8 mouse cellular contexts compared by ENCODE assay signal in the genomic region with DNA sequence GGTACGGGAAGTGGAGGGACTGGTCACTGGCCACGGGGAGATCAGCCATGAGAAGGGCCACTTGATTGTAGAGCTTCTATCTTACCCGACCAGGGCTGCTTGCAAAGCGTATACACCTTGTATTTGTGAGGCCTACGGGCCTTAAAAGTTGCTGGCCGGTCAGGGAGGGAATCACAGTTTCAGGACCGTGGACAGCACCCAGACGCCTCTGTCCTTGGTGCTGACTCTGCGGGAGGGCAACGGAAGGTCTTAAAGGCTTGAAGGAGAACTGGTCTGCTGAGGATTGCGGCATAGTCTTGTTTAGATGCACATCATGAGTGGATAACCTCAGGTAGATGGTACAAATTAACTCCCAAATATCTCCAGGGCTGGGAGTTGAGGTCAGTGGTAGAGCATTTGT. TPM values are rescaled to one million over a fixed set of nuclear protein-coding genes. Genes with fewer than 3 reads are reported as not detected.
DNase-seq lines count a peak whose midpoint lies in the region; ATAC-seq and TF ChIP-seq lines count a peak whose summit lies in the region.

No protein-coding gene starts in this region.

- no peak overlapping the region for H3K4me3 ChIP-seq in heart, adult 2 months
- H3K4me3 ChIP-seq in heart, embryonic 12.5 days, result no peak overlapping the region

- no peak overlapping the region for H3K4me2 ChIP-seq in heart, embryonic 12.5 days

- TF ChIP-seq EP300 in heart, adult 2 months (IDR thresholded peaks at IDR 0.05; ENCODE audit: insufficient read depth, low read depth, low read length), result peak; percentile 84; the same call in 1 of the 2 replicates

- TF ChIP-seq CTCF in heart, adult 2 months (IDR thresholded peaks at IDR 0.05), result no peak

- no peaks in the 10 kb centered on the region for H3K79me2 ChIP-seq in heart, adult 2 months (replicated peaks; ENCODE audit: control insufficient read depth, insufficient read depth, low read length)

- peaks cover 2% of the 10 kb centered on the region; the same call in 1 of the 2 replicates for H3K27me3 ChIP-seq in heart, adult 2 months (ENCODE audit: control insufficient read depth, insufficient read depth, low read length)
- peaks cover 43% of the 10 kb centered on the region for H3K27me3 ChIP-seq in heart, embryonic 12.5 days (replicated peaks)

- H3K27ac ChIP-seq in heart, adult 2 months, result no peak overlapping the region
- H3K27ac ChIP-seq in heart, embryonic 12.5 days (ENCODE audit: poor library complexity, severe bottlenecking), result no peak overlapping the region

- 15% methylated on average over 11 of the region's 11 CpGs for WGBS in heart, adult 2 months
- 17% methylated on average over 11 of the region's 11 CpGs for WGBS in heart, embryonic 12.5 days

- no peak overlapping the region for H3K9ac ChIP-seq in heart, adult 2 months (ENCODE audit: low read depth, low read length)
- no peak overlapping the region for H3K9ac ChIP-seq in heart, embryonic 12.5 days

- intact Hi-C loops in heart, adult 2 months (cut with DNase I), result no loop called here

- TF ChIP-seq POLR2A in heart, adult 2 months (IDR thresholded peaks at IDR 0.05; ENCODE audit: insufficient read depth, low read depth, low read length), result no peak

- peak; percentile 57 to 87 for DNase-seq in heart, adult 2 months
- peak; percentile 68 for DNase-seq in 3T3-L1 (ENCODE audit: low read depth, low spot score)
- DNase-seq in adrenal gland, postnatal 14 days, result peak; percentile 85
- DNase-seq in heart, postnatal 4 days, result peak; percentile 87
- DNase-seq in mesoderm, embryonic 11.5 days (ENCODE audit: low read depth, low spot score), result peak; percentile 77
- peak; percentile 86 for DNase-seq in thymus, postnatal 4 days
- no peak for DNase-seq in left cerebral cortex, adult 18-20 months (ENCODE audit: low spot score in 2 of 2)

- H3K4me1 ChIP-seq in heart, adult 2 months (ENCODE audit: control insufficient read depth, insufficient read depth, low read length), result no peaks in the 10 kb centered on the region
- H3K4me1 ChIP-seq in heart, embryonic 12.5 days (replicated peaks), result peaks cover 8% of the 10 kb centered on the region

- H3K9me3 ChIP-seq in heart, embryonic 12.5 days (replicated peaks), result no peaks in the 10 kb centered on the region

- H3K36me3 ChIP-seq in heart, adult 2 months (ENCODE audit: control insufficient read depth, insufficient read depth, low read length), result no peaks in the 10 kb centered on the region
- H3K36me3 ChIP-seq in heart, embryonic 12.5 days, result no peaks in the 10 kb centered on the region

- ATAC-seq in heart, embryonic 12.5 days (ENCODE audit: insufficient number of reproducible peaks, low FRiP score), result no peak

RNA-seq across cellular contexts. Expression of gene Swsap1, which starts 5.2 kb away (rescaled TPM):
- total RNA-seq in heart, adult 2 months (2021), result 1 to 10 TPM; 6.5 to 7.4 TPM
- polyA plus RNA-seq in heart, adult 2 months (2012; rRNA removed), result 4.6 and 6.2 TPM in 2 replicates
- polyA plus RNA-seq in heart, embryonic 12.5 days (2016; fragmentation: Nextera tagmentation; extraction: Ambion mirVana), result 4.8 and 5.8 TPM in 2 replicates
- total RNA-seq in adrenal gland, postnatal 14 days (2021), result 13.1 and 13.7 TPM in 2 replicates
- total RNA-seq in heart, postnatal 4 days (2021), result 1 to 10 TPM; 8.8 to 9.0 TPM
- 10 to 100 TPM; 13.1 to 14.1 TPM for total RNA-seq in left cerebral cortex, adult 18-20 months (2021)

RNA-seq across cellular contexts. Expression of gene Epor, which starts 13.0 kb away (rescaled TPM):
- 1 to 10 TPM; 1.1 to 1.4 TPM for total RNA-seq in heart, adult 2 months (2021)
- 2.1 and 2.5 TPM in 2 replicates for polyA plus RNA-seq in heart, adult 2 months (2012; rRNA removed)
- polyA plus RNA-seq in heart, embryonic 12.5 days (2016; fragmentation: Nextera tagmentation; extraction: Ambion mirVana), result 10.9 and 12.0 TPM in 2 replicates
- 3.8 and 4.1 TPM in 2 replicates for total RNA-seq in adrenal gland, postnatal 14 days (2021)
- 1 to 10 TPM; 1.7 to 2.1 TPM for total RNA-seq in heart, postnatal 4 days (2021)
- total RNA-seq in left cerebral cortex, adult 18-20 months (2021), result 10 to 100 TPM; 10.7 to 12.9 TPM

RNA-seq across cellular contexts. Expression of gene Plppr2, which starts 13.5 kb away (rescaled TPM):
- 1 to 10 TPM; 2.5 to 2.6 TPM for total RNA-seq in heart, adult 2 months (2021)
- polyA plus RNA-seq in heart, adult 2 months (2012; rRNA removed), result 5.3 and 7.5 TPM in 2 replicates
- polyA plus RNA-seq in heart, embryonic 12.5 days (2016; fragmentation: Nextera tagmentation; extraction: Ambion mirVana), result 8.2 and 8.4 TPM in 2 replicates
- total RNA-seq in adrenal gland, postnatal 14 days (2021), result 25.5 and 31.0 TPM in 2 replicates
- 1 to 10 TPM; 3.0 to 3.1 TPM for total RNA-seq in heart, postnatal 4 days (2021)
- 100 to 1,000 TPM; 171 to 178 TPM for total RNA-seq in left cerebral cortex, adult 18-20 months (2021)

RNA-seq across cellular contexts. Expression of gene Tmem205, which starts 23.0 kb away (rescaled TPM):
- total RNA-seq in heart, adult 2 months (2021), result 10 to 100 TPM; 65.5 to 71.8 TPM
- 96.1 and 129 TPM in 2 replicates for polyA plus RNA-seq in heart, adult 2 months (2012; rRNA removed)
- polyA plus RNA-seq in heart, embryonic 12.5 days (2016; fragmentation: Nextera tagmentation; extraction: Ambion mirVana), result 38.3 and 38.4 TPM in 2 replicates
- total RNA-seq in adrenal gland, postnatal 14 days (2021), result 203 and 258 TPM in 2 replicates
- total RNA-seq in heart, postnatal 4 days (2021), result 10 to 100 TPM; 20.1 to 21.3 TPM
- 10 to 100 TPM; 33.5 to 39.8 TPM for total RNA-seq in left cerebral cortex, adult 18-20 months (2021)

RNA-seq across cellular contexts. Expression of gene Ccdc159, which starts 23.1 kb away (rescaled TPM):
- total RNA-seq in heart, adult 2 months (2021), result 1 to 10 TPM; 3.0 to 3.4 TPM
- 4.9 and 6.6 TPM in 2 replicates for polyA plus RNA-seq in heart, adult 2 months (2012; rRNA removed)
- polyA plus RNA-seq in heart, embryonic 12.5 days (2016; fragmentation: Nextera tagmentation; extraction: Ambion mirVana), result 2.7 and 3.8 TPM in 2 replicates
- total RNA-seq in adrenal gland, postnatal 14 days (2021), result 6.5 and 8.5 TPM in 2 replicates
- total RNA-seq in heart, postnatal 4 days (2021), result 1 to 10 TPM in 1 of 2 experiments, under 1 TPM in 1; 0.83 to 1.2 TPM
- total RNA-seq in left cerebral cortex, adult 18-20 months (2021), result 10 to 100 TPM; 18.3 to 18.8 TPM

Comparison
In these comparisons a context has a peak if more than half of its experiments do, and no peak if none do; other contexts are left out.
1. DNase-seq: peak in heart, adult 2 months (2 of 2), 3T3-L1 (single experiment), adrenal gland, postnatal 14 days (single experiment), heart, postnatal 4 days (single experiment), mesoderm, embryonic 11.5 days (single experiment) and thymus, postnatal 4 days (single experiment); none in left cerebral cortex, adult 18-20 months (0 of 2).